Mouse (Mus musculus) cortical plate, adult 2 months (tissue): ENCODE measurements around the gene Kifc1. TPM values are rescaled to one million over a fixed set of nuclear protein-coding genes. Genes with fewer than 3 reads are reported as not detected.

Experiments
- H3K27ac ChIP-seq: fragments of 200-500 bp; 2 replicates; pipeline ENCODE4 v1.5.1; 2012; ENCODE audit warnings: low read length, control low read depth, inconsistent platforms; ENCODE audit not compliant: insufficient read depth
- H3K4me1 ChIP-seq: fragments of 200-500 bp; 2 replicates; pipeline ENCODE4 v1.6.1; 2011; ENCODE audit warnings: low read length; ENCODE audit not compliant: control insufficient read depth, insufficient read depth
- H3K4me3 ChIP-seq: fragments of 200-500 bp; 2 replicates; pipeline ENCODE4 v1.5.1; 2011; ENCODE audit warnings: mild to moderate bottlenecking, low read length, control low read depth; ENCODE audit not compliant: insufficient read depth
- CTCF ChIP-seq: fragments of 200-500 bp; IDR thresholded peaks from 2 replicates; pipeline ENCODE4 v1.5.1; 2011; ENCODE audit warnings: mild to moderate bottlenecking, control low read depth, low read length; ENCODE audit not compliant: insufficient read depth; ENCODE audit errors: extremely low read depth
- POLR2A ChIP-seq: fragments of 200-500 bp; IDR thresholded peaks from 2 replicates; pipeline ENCODE4 v1.6.1; 2011; ENCODE audit warnings: mild to moderate bottlenecking, low read length, control low read depth; ENCODE audit not compliant: insufficient read depth; ENCODE audit errors: extremely low read depth
- polyA plus RNA-seq: library from polyadenylated mRNA; depleted of rRNA; stranded (reverse); fragments of >200 nt; gene quantifications from 2 replicates; pipeline ENCODE4 v1.2.3, GENCODE M21; 2012; rRNA removed

The Kifc1 gene
- 2.0 and 2.3 TPM in 2 replicates for polyA plus RNA-seq

GRCm38 (mm10) chr17:33890533-33891059 lies at the start of gene Kifc1:
Gene Kifc1 (minus strand): TSS chr17:33890661.
- Histone ChIP-seq H3K4me3 (peak within 1 kb of the TSS; percentile 41), H3K4me1 (no peaks in the 10 kb centered on the region), H3K27ac (no peak within 1 kb of the TSS)
- no peak for TF ChIP-seq POLR2A
- TF ChIP-seq CTCF = peak; percentile 94

- TF ChIP-seq POLR2A = no peak
- TF ChIP-seq CTCF = no peak
- Histone ChIP-seq H3K4me3 (no peak overlapping the region; the same call in 1 of the 2 replicates), H3K4me1 (no peaks in the 10 kb centered on the region), H3K27ac (no peak overlapping the region)
Observed at GRCm38 (mm10) chr17:33938783-33939182, 48.3 kb upstream of the Kifc1 start.

GRCm38 (mm10) chr17:33936993-33937392 lies 46.5 kb upstream of the Kifc1 start:
- TF ChIP-seq CTCF (no peak), POLR2A (no peak)
- Histone ChIP-seq H3K27ac (no peak overlapping the region), H3K4me1 (no peaks in the 10 kb centered on the region), H3K4me3 (no peak overlapping the region)

GRCm38 (mm10) chr17:33935422-33936055 lies 45.1 kb upstream of the Kifc1 start:
- Histone ChIP-seq H3K4me1 (no peaks in the 10 kb centered on the region), H3K4me3 (no peak overlapping the region), H3K27ac (no peak overlapping the region)
- TF ChIP-seq POLR2A (no peak), CTCF (no peak)

GRCm38 (mm10) chr17:33932970-33933369 lies 42.5 kb upstream of the Kifc1 start:
- Histone ChIP-seq H3K4me3 (no peak overlapping the region), H3K27ac (no peak overlapping the region), H3K4me1 (no peaks in the 10 kb centered on the region)
- TF ChIP-seq POLR2A (no peak), CTCF (no peak)

GRCm38 (mm10) chr17:33932448-33932847 lies 42.0 kb upstream of the Kifc1 start:
- Histone ChIP-seq H3K4me3 (no peak overlapping the region), H3K4me1 (no peaks in the 10 kb centered on the region), H3K27ac (no peak overlapping the region)
- TF ChIP-seq CTCF (no peak), POLR2A (no peak)

- TF ChIP-seq POLR2A (no peak), CTCF (no peak)
- Histone ChIP-seq H3K4me1 (no peaks in the 10 kb centered on the region), H3K27ac (no peak overlapping the region), H3K4me3 (no peak overlapping the region)
Observed at GRCm38 (mm10) chr17:33931947-33932346, 41.5 kb upstream of the Kifc1 start.

GRCm38 (mm10) chr17:33931159-33931866 lies 40.9 kb upstream of the Kifc1 start:
- H3K4me3 ChIP-seq = peak overlapping the region; percentile 62
- H3K27ac ChIP-seq = no peak overlapping the region
- no peak for TF ChIP-seq POLR2A
- no peak for TF ChIP-seq CTCF
- H3K4me1 ChIP-seq = no peaks in the 10 kb centered on the region

- no peak for TF ChIP-seq CTCF
- TF ChIP-seq POLR2A = peak; percentile 37; the same call in 1 of the 2 replicates
- peak overlapping the region; percentile 62 for H3K4me3 ChIP-seq
- H3K27ac ChIP-seq = peak overlapping the region; percentile 61; the same call in 1 of the 2 replicates
- H3K4me1 ChIP-seq = no peaks in the 10 kb centered on the region
Observed at GRCm38 (mm10) chr17:33930280-33931158, 40.1 kb upstream of the Kifc1 start.
